Mouse (Mus musculus) forebrain, embryonic 10.5 days (tissue): ENCODE data around the gene BC037034. TPM values are rescaled to one million over a fixed set of nuclear protein-coding genes. Genes with fewer than 3 reads are reported as not detected.

ENCODE experiments used
- DNase-seq: peaks from one replicate; pipeline ENCODE4 v3.0.0-alpha.2; 2017; ENCODE audit warnings: low spot score; ENCODE audit errors: extremely low spot score
- H3K27ac ChIP-seq: fragments of 300-500 bp; sonication (generic); 2 replicates; pipeline ENCODE4 v1.5.1; 2016; ENCODE audit warnings: mild to moderate bottlenecking
- H3K27me3 ChIP-seq: fragments of 300-500 bp; sonication (generic); 2 replicates; pipeline ENCODE4 v1.6.1; 2016; ENCODE audit warnings: mild to moderate bottlenecking; ENCODE audit not compliant: poor library complexity, severe bottlenecking
- H3K36me3 ChIP-seq: fragments of 300-500 bp; sonication (generic); replicated peaks from 2 replicates; pipeline ENCODE4 v1.6.1; 2016; ENCODE audit warnings: mild to moderate bottlenecking, moderate library complexity
- H3K4me1 ChIP-seq: fragments of 300-500 bp; sonication (generic); 2 replicates; pipeline ENCODE4 v1.6.1; 2016
- H3K4me3 ChIP-seq: fragments of 300-500 bp; sonication (generic); 2 replicates; pipeline ENCODE4 v1.5.1; 2016; ENCODE audit warnings: mild to moderate bottlenecking, moderate library complexity
- H3K9me3 ChIP-seq: fragments of 300-500 bp; sonication (generic); 2 replicates; pipeline ENCODE4 v1.6.1; 2016; ENCODE audit warnings: mild to moderate bottlenecking, moderate library complexity
- WGBS: fragments of 180-500 bp; shearing (Covaris S2); methylation state at CpG from one replicate; pipeline ENCODE4 v1.1.7; 2016; 5-methylcytosine and 5-hydroxymethylcytosine counted together
- polyA plus RNA-seq: library from polyadenylated mRNA; unstranded; fragments of >200 nt; fragmentation: Nextera tagmentation; extraction: Ambion mirVana; gene quantifications from 2 replicates; pipeline ENCODE4 v1.2.1, GENCODE M21; 2016

BC037034 gene
- polyA plus RNA-seq, 1 experiment from 2014 or later, result 5.5 TPM

DNA sequence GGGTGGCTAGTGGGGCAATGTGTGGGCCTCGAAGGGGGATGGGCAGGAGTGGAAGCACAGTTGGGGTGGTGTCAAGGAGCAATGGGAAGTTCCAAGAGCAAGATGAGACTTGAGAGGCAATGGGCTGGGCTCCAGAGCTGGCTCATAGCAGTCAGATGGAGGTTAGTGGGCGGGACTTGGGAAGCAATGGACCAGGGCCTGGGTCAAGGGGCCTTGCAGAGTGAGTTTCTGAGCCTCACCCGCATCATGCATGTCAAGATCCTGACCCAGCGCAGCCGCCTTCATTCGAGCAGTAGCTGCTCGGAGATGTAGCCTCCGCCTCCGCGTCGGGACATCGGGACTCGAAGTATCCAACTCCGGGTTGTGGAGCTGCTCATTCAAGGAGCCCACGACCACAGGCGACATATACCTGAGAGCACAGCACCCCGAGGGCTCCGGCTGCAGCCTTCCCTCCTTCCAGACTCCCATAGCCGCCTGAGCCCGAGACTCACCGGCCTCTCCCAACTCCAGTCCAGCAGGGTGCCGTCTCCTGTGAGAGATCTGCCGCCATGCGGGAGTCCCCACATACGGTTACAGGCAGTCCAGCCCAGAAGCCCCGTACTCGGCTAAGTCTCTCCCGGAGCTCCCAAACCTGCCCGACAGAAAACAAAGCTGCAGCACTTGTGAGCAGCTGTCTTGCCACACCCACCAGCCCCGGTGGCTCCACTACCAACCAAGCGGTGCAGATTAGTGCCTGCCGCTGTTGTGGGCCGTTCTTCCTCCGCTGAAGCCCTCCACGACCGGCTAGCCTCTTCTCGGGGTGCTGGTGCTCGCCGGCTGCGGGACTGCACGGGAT lies 11.6 kb upstream of the BC037034 start:
- peak overlapping the region; percentile 47 for H3K4me3 ChIP-seq
- peaks cover 45% of the 10 kb centered on the region for H3K36me3 ChIP-seq
- H3K9me3 ChIP-seq, result peaks cover 1% of the 10 kb centered on the region
- peaks cover 51% of the 10 kb centered on the region for H3K27me3 ChIP-seq
- peak overlapping the region; percentile 73 for H3K27ac ChIP-seq
- DNase-seq, result no peak
- peaks cover 89% of the 10 kb centered on the region for H3K4me1 ChIP-seq
- WGBS, result 6% methylated on average over 41 of the region's 41 CpGs

- peaks cover 45% of the 10 kb centered on the region for H3K36me3 ChIP-seq
- DNase-seq, result no peak
- H3K4me3 ChIP-seq, result no peak overlapping the region; the same call in 1 of the 2 replicates
- H3K27ac ChIP-seq, result no peak overlapping the region
- no peaks in the 10 kb centered on the region for H3K9me3 ChIP-seq
- WGBS, result 63% methylated on average over 8 of the region's 8 CpGs
- peaks cover 86% of the 10 kb centered on the region for H3K4me1 ChIP-seq
- peaks cover 51% of the 10 kb centered on the region for H3K27me3 ChIP-seq
Observed at GRCm38 (mm10) chr5:138274186-138274585, 10.4 kb upstream of the BC037034 start.

GRCm38 (mm10) chr5:138272409-138272923 lies 8.6 kb upstream of the BC037034 start, which contains the start of gene Gal3st4:
TSS of gene Gal3st4 (minus strand) at chr5:138272840.
- peaks cover 68% of the 10 kb centered on the region for H3K4me1 ChIP-seq
- H3K27ac ChIP-seq, result peak within 1 kb of the TSS; percentile 79
- 3% methylated on average over 12 of the region's 12 CpGs for WGBS

DNA sequence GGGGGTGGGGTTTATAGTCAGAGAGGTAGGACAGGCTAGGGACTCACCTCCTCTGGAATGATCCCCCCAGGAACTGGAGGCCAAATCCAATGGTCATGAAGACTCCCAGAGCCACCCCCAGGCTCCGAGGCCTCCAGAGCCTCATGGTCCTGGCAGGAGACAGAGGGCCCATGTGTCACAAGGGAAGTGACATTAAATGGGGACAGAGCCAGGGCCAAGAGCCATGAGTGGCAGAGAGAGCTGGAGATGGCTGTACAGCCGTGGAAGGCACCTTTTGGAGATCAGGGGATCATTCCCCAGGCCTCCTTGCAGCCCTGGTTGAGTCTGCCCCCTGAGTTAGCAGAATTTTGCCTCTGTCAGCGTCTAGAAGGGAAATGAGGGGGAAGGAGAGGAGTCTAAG lies 7.4 kb upstream of the BC037034 start:
- no peak for DNase-seq
- Histone ChIP-seq H3K27ac (no peak overlapping the region), H3K4me1 (peaks cover 56% of the 10 kb centered on the region), H3K9me3 (no peaks in the 10 kb centered on the region), H3K27me3 (peaks cover 39% of the 10 kb centered on the region), H3K36me3 (peaks cover 25% of the 10 kb centered on the region), H3K4me3 (no peak overlapping the region)
- WGBS, result 46% methylated on average over 3 of the region's 3 CpGs

More at GRCm38 (mm10) chr5:138272409-138272923, 8.6 kb upstream of the BC037034 start, which contains the start of gene Gal3st4:
- no peaks in the 10 kb centered on the region for H3K9me3 ChIP-seq
- peaks cover 51% of the 10 kb centered on the region for H3K27me3 ChIP-seq
- H3K36me3 ChIP-seq, result peaks cover 33% of the 10 kb centered on the region
- peak; percentile 57 for DNase-seq
- peak within 1 kb of the TSS; percentile 44 for H3K4me3 ChIP-seq

DNA sequence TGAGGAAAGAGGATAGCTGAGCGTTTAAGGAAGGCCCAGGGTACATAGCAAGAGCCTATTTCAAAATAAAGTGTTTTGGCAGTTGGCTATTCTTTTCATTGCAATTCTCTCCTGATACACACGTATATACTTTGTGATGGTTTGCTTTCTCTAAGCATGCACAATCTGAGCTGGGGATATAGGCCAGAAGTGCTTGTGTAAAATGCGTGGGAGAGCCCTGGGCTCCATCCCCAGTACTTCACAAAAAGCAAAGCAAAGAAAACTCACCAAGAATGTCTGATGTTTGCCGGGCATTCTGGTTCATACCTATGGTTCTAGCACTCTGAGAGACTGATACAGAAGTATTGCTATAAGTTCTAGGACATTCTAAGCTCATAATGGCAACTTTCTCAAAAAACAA lies 5.1 kb upstream of the BC037034 start:
- DNase-seq, result no peak
- Histone ChIP-seq H3K4me3 (no peak overlapping the region), H3K36me3 (peaks cover 14% of the 10 kb centered on the region), H3K9me3 (no peaks in the 10 kb centered on the region), H3K27ac (no peak overlapping the region), H3K27me3 (peaks cover 25% of the 10 kb centered on the region), H3K4me1 (peaks cover 44% of the 10 kb centered on the region)
- 84% methylated on average over 4 of the region's 4 CpGs for WGBS

DNA sequence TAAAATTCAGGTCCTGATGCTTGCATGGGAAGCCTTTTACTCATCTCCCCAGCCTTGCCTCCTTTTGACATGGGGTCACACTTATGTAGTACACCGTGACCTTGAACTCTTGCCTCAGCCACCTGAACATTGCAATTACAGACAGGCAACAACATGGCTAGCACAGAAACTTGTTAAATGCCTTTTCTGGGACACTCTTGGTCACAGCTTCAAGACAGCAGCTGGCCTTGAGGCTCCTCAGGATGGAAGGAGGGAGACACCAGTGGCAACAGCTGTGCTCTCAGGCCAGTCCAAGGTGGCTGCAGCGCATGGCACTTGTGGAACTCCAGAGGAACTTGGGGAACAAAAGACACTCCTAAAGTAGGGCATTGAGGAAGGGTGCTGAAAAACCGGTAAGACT lies 3.3 kb upstream of the BC037034 start:
- Histone ChIP-seq H3K9me3 (no peaks in the 10 kb centered on the region), H3K4me3 (no peak overlapping the region)
- no peak for DNase-seq

DNA sequence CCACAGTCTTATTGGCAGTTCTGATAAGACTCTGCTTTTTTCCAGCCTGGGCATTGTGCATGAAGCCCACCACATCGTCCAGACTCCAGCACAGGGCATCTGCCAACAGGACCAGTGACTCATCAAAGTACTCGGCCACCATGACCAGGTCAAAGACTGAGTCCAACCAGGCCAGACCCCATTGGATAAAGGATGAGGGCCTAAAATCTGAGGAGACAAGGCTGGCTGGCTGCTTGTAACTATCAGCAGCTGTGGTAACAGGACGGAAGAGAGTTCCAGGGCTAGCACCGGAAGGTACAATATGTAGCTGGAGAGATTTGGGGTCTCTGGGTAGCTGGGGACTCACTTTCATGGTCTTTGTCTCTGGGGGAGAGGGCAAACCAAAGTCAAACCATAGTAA lies 1.9 kb upstream of the BC037034 start:
- Histone ChIP-seq H3K4me1 (peaks cover 31% of the 10 kb centered on the region), H3K27me3 (peaks cover 3% of the 10 kb centered on the region; the same call in 1 of the 2 replicates), H3K27ac (no peak overlapping the region), H3K9me3 (no peaks in the 10 kb centered on the region), H3K36me3 (peaks cover 33% of the 10 kb centered on the region), H3K4me3 (no peak overlapping the region)
- DNase-seq, result no peak
- WGBS, result 96% methylated on average over 4 of the region's 4 CpGs

More for the DNA sequence above, 3.3 kb upstream of the BC037034 start:
- Histone ChIP-seq H3K27me3 (peaks cover 17% of the 10 kb centered on the region), H3K36me3 (peaks cover 19% of the 10 kb centered on the region), H3K4me1 (peaks cover 40% of the 10 kb centered on the region), H3K27ac (no peak overlapping the region)
- WGBS, result 86% methylated on average over 3 of the region's 3 CpGs

GRCm38 (mm10) chr5:138264207-138264578 lies 360 bp upstream of the BC037034 start:
- H3K4me3 ChIP-seq, result peak overlapping the region; percentile 99
- H3K27ac ChIP-seq, result peak overlapping the region; percentile 93
- H3K36me3 ChIP-seq, result peaks cover 48% of the 10 kb centered on the region
- DNase-seq, result no peak
- peaks cover 30% of the 10 kb centered on the region for H3K4me1 ChIP-seq
- 17% methylated on average over 6 of the region's 6 CpGs for WGBS
- H3K27me3 ChIP-seq, result no peaks in the 10 kb centered on the region
- H3K9me3 ChIP-seq, result no peaks in the 10 kb centered on the region

- no peak for DNase-seq
- WGBS, result 72% methylated on average over 18 of the region's 18 CpGs
- Histone ChIP-seq H3K36me3 (peaks cover 62% of the 10 kb centered on the region), H3K27ac (peak overlapping the region; percentile 93), H3K4me1 (peaks cover 30% of the 10 kb centered on the region), H3K9me3 (no peaks in the 10 kb centered on the region), H3K4me3 (peak overlapping the region; percentile 99), H3K27me3 (no peaks in the 10 kb centered on the region)
Observed at GRCm38 (mm10) chr5:138262582-138263240, 1.1 kb downstream of the BC037034 start.

- Histone ChIP-seq H3K27ac (no peak overlapping the region), H3K4me1 (peaks cover 30% of the 10 kb centered on the region), H3K36me3 (peaks cover 66% of the 10 kb centered on the region), H3K4me3 (peak overlapping the region; percentile 99; the same call in 1 of the 2 replicates), H3K27me3 (no peaks in the 10 kb centered on the region), H3K9me3 (no peaks in the 10 kb centered on the region)
- 74% methylated on average over 4 of the region's 4 CpGs for WGBS
- no peak for DNase-seq
Observed at GRCm38 (mm10) chr5:138262001-138262400, 1.8 kb downstream of the BC037034 start.

GRCm38 (mm10) chr5:138260834-138261233 lies 3.0 kb downstream of the BC037034 start:
- Histone ChIP-seq H3K36me3 (peaks cover 58% of the 10 kb centered on the region), H3K4me1 (peaks cover 41% of the 10 kb centered on the region), H3K27me3 (no peaks in the 10 kb centered on the region), H3K4me3 (peak overlapping the region; percentile 1; the same call in 1 of the 2 replicates), H3K9me3 (no peaks in the 10 kb centered on the region), H3K27ac (no peak overlapping the region)
- DNase-seq, result no peak
- 90% methylated on average over 11 of the region's 11 CpGs for WGBS

GRCm38 (mm10) chr5:138260051-138260450 lies 3.8 kb downstream of the BC037034 start:
- Histone ChIP-seq H3K9me3 (no peaks in the 10 kb centered on the region), H3K27ac (no peak overlapping the region), H3K36me3 (peaks cover 52% of the 10 kb centered on the region), H3K4me1 (peaks cover 46% of the 10 kb centered on the region), H3K27me3 (no peaks in the 10 kb centered on the region), H3K4me3 (no peak overlapping the region)
- WGBS, result 88% methylated on average over 10 of the region's 10 CpGs
- no peak for DNase-seq

GRCm38 (mm10) chr5:138258993-138259392 lies 4.8 kb downstream of the BC037034 start:
- Histone ChIP-seq H3K27ac (no peak overlapping the region), H3K36me3 (peaks cover 52% of the 10 kb centered on the region), H3K4me3 (no peak overlapping the region), H3K9me3 (no peaks in the 10 kb centered on the region), H3K4me1 (peaks cover 42% of the 10 kb centered on the region), H3K27me3 (no peaks in the 10 kb centered on the region)
- WGBS, result 73% methylated on average over 7 of the region's 7 CpGs
- no peak for DNase-seq
